Mouse (Mus musculus) intestine, embryonic 14.5 days (tissue): ENCODE data around the gene BC024978. TPM values are rescaled to one million over a fixed set of nuclear protein-coding genes. Genes with fewer than 3 reads are reported as not detected.

Source experiments
- ATAC-seq: fragments of 200-750 bp; cut with Nextera tagmentation; replicated peaks from 2 replicates; pipeline ENCODE4 v1.8.0; 2017; ENCODE audit warnings: low read depth, moderate number of reproducible peaks, moderate TSS enrichment, moderate library complexity; ENCODE audit not compliant: low FRiP score, low TSS enrichment
- DNase-seq: peaks from one replicate; pipeline ENCODE4 v3.0.0-alpha.2; 2018; ENCODE audit warnings: low spot score
- H3K27ac ChIP-seq: fragments of 300-500 bp; sonication (generic); 2 replicates; pipeline ENCODE4 v1.5.1; 2014; ENCODE audit warnings: low read depth, mild to moderate bottlenecking, control low read depth
- H3K27me3 ChIP-seq: fragments of 300-500 bp; sonication (generic); replicated peaks from 2 replicates; pipeline ENCODE4 v1.6.1; 2014; ENCODE audit warnings: low read length, control low read depth; ENCODE audit not compliant: control insufficient read depth, insufficient read depth
- H3K36me3 ChIP-seq: fragments of 300-500 bp; sonication (generic); 2 replicates; pipeline ENCODE4 v1.6.1; 2014; ENCODE audit warnings: low read length, control low read depth; ENCODE audit not compliant: control insufficient read depth, insufficient read depth
- H3K4me1 ChIP-seq: fragments of 300-500 bp; sonication (generic); replicated peaks from 2 replicates; pipeline ENCODE4 v1.6.1; 2014; ENCODE audit warnings: low read length, control low read depth, mixed read lengths; ENCODE audit not compliant: control insufficient read depth, insufficient read depth
- H3K4me2 ChIP-seq: fragments of 300-500 bp; sonication (generic); 2 replicates; pipeline ENCODE4 v1.6.1; 2014; ENCODE audit warnings: low read length
- H3K4me3 ChIP-seq: fragments of 300-500 bp; sonication (generic); 2 replicates; pipeline ENCODE4 v1.5.1; 2014; ENCODE audit warnings: low read depth, low read length, control low read depth, mixed read lengths
- H3K9ac ChIP-seq: fragments of 300-500 bp; sonication (generic); 2 replicates; pipeline ENCODE4 v1.6.1; 2014; ENCODE audit warnings: mild to moderate bottlenecking, low read length
- H3K9me3 ChIP-seq: fragments of 300-500 bp; sonication (generic); 2 replicates; pipeline ENCODE4 v1.6.1; 2016; ENCODE audit warnings: low read length, control low read depth; ENCODE audit not compliant: control insufficient read depth
- WGBS: fragments of 180-500 bp; shearing (Covaris S2); extraction: QIAGEN DNeasy Blood & Tissue Kit; methylation state at CpG from one replicate; pipeline ENCODE4 v1.1.7; 2014; 5-methylcytosine and 5-hydroxymethylcytosine counted together
- polyA plus RNA-seq: library from polyadenylated mRNA; unstranded; fragments of >200 nt; fragmentation: Nextera tagmentation; extraction: Ambion mirVana; gene quantifications from 2 replicates; pipeline ENCODE4 v1.2.1, GENCODE M21; 2014

The BC024978 gene
- polyA plus RNA-seq, 1 experiment from 2014 or later: 4.6 TPM

DNA sequence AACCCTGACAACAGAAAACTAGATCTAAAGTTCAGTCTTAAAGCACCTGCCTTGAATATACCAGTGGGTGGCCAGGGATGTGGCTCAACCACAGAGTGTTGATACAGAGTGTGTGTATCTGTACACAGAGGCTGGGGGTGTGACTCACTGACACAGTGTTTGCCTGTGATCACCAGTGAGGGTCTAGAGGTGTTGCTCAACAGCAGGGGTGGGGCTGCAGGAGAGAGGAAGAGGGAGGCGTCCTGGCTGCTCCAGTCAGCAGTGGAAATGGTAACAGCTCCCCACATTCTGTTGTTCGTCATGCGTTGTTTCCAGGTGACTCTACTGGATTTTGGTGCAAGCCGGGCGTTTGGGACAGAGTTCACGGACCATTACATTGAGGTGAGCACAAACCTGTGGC, 56.4 kb downstream of the BC024978 start:
- 76% methylated on average over 6 of the region's 6 CpGs for WGBS
- Histone ChIP-seq H3K9me3 (no peaks in the 10 kb centered on the region), H3K27me3 (no peaks in the 10 kb centered on the region), H3K4me3 (no peak overlapping the region), H3K9ac (no peak overlapping the region), H3K36me3 (peaks cover 12% of the 10 kb centered on the region; the same call in 1 of the 2 replicates), H3K4me1 (peaks cover 2% of the 10 kb centered on the region; the same call in 1 of the 2 replicates), H3K27ac (no peak overlapping the region), H3K4me2 (no peak overlapping the region)
- DNase-seq (no peak), ATAC-seq (0 out of 2 replicates have a peak, but pooled peaks have one; percentile 52)

DNA sequence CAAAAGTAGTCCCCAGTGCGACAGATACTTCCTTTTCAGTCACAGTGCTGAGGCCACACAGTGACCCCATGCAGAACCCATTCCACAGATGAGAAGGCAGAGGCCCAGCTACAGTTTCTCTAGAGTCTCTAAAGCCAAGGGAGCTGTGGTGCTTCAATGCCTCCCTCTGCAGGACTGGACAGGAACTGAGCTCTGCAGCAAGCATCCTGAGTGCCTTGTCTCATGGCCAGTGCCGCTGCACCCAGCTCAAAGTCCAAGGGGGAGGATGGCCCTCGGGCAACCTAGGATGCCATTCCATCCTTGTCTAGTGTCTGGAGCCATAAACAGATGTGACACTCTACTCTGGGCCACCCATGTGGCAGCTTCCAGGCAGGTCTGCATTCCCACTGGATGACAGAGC, 60.1 kb downstream of the BC024978 start:
- DNase-seq (no peak), ATAC-seq (no peak)
- H3K4me1 ChIP-seq: peaks cover 22% of the 10 kb centered on the region
- H3K9ac ChIP-seq: no peak overlapping the region
- no peak overlapping the region for H3K27ac ChIP-seq
- no peaks in the 10 kb centered on the region for H3K9me3 ChIP-seq
- no peak overlapping the region for H3K4me3 ChIP-seq
- H3K27me3 ChIP-seq: no peaks in the 10 kb centered on the region
- peaks cover 12% of the 10 kb centered on the region; the same call in 1 of the 2 replicates for H3K36me3 ChIP-seq
- H3K4me2 ChIP-seq: no peak overlapping the region
- 52% methylated on average over 3 of the region's 3 CpGs for WGBS

DNA sequence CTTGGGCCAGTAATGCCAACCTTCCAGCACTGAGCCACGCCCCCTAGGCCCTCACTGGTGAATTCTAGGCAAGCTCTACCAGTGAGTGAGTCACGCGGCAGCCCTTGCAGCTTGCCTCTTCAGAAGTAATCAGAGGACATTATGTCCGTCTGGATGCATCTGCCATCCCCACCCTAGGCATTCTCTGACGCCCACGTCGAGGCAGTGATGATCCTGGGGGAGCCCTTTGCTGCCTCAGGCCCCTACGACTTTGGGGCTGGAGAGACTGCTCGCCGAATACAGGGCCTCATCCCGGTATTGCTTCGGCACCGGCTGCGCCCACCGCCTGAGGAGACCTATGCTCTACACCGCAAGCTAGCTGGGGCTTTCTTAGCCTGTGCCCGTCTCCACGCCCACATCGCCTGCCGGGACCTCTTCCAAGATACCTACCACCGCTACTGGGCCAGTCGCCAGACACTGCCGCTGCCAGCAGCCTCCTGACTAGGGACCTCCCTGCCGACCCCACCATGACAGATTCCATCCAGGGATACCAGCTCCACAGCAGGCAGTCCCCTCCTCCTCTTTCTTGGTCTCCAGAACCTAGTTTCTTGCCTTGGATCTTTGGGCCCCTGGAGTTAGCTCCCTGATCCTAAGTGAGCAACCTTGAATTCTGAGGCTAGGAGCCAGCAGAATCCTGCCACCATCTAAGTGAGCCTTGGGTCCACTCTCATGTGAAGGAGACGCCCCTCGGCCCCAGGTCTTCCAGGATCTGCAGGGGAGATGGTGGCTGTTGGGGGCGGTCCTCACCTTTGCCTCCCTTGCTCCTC, 61.7 kb downstream of the BC024978 start:
- WGBS: 27% methylated on average over 27 of the region's 27 CpGs
- H3K27ac ChIP-seq: peak overlapping the region; percentile 43; the same call in 1 of the 2 replicates
- H3K36me3 ChIP-seq: peaks cover 15% of the 10 kb centered on the region
- 0 out of 2 replicates have a peak, but pooled peaks have one; percentile 0 for ATAC-seq
- H3K9ac ChIP-seq: peak overlapping the region; percentile 27; the same call in 1 of the 2 replicates
- H3K4me1 ChIP-seq: peaks cover 22% of the 10 kb centered on the region
- peak overlapping the region; percentile 75 for H3K4me2 ChIP-seq
- no peaks in the 10 kb centered on the region for H3K27me3 ChIP-seq
- DNase-seq: no peak
- no peaks in the 10 kb centered on the region for H3K9me3 ChIP-seq
- no peak overlapping the region for H3K4me3 ChIP-seq

DNA sequence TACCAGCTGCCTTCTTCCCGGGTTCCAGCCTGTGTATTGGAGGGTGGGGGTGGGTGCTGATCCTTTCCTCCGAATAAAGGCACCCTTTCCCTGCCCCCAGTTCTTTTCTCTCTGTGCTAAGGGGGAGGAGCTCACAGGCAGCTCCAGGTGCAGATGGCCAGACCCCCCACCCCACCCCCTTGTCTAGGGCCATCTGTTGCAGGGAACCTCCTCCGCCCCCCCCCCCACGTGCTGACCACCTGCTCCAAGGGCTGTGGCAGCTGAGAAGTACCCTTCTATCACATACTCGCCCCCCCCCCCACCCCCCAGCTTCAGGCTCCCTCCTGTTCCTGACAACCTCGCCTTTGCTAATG, 62.2 kb downstream of the BC024978 start:
- WGBS: 5% methylated on average over 5 of the region's 6 CpGs
- Histone ChIP-seq H3K9me3 (no peaks in the 10 kb centered on the region), H3K4me2 (peak overlapping the region; percentile 75), H3K4me1 (peaks cover 22% of the 10 kb centered on the region), H3K9ac (peak overlapping the region; percentile 73; the same call in 1 of the 2 replicates), H3K4me3 (peak overlapping the region; percentile 56), H3K36me3 (peaks cover 20% of the 10 kb centered on the region), H3K27me3 (no peaks in the 10 kb centered on the region), H3K27ac (peak overlapping the region; percentile 57; the same call in 1 of the 2 replicates)
- DNase-seq (no peak), ATAC-seq (0 out of 2 replicates have a peak, but pooled peaks have one; percentile 0)

DNA sequence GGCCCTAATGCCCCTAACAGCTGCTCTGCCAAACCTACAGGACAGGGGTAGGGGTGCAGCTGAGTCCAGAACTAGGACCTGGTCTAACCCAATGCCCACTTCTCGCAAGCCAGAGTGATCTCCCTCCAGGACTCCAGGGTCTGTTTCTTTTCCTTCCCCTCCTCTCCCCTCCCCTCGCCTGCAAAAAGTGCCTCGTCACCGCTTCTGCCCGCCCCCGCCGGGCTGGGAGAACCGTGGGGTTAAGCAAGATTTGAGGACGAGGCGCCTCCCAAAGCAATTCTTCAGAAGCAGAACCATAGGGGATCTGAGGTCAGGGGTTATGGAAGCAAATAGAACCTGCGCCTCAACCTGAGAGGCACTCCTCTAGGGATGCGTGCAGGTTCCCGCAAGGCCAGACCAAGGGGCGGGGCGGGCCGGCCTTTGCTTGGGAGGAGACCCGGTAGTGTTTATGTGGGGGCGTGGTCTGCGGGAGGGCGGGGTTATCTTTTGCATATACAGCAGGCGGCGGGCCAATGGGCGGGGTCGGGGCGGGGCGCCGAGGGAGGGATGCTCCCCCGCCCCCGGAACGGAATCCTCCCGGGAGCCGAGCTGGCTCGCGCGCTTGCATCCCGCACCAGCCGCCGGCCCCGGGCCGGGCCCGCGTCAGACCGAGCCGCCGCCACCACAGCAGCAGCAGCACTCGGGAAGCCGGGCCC, 62.8 kb downstream of the BC024978 start, which contains the start of gene Numbl:
Gene Numbl, plus strand, starts transcription at position 229 of the 695 bp plus-strand sequence.
- Histone ChIP-seq H3K27ac (peak within 1 kb of the TSS; percentile 58), H3K4me2 (peak within 1 kb of the TSS; percentile 75), H3K9me3 (no peaks in the 10 kb centered on the region), H3K9ac (peak within 1 kb of the TSS; percentile 73), H3K27me3 (no peaks in the 10 kb centered on the region), H3K4me3 (peak within 1 kb of the TSS; percentile 56), H3K4me1 (peaks cover 22% of the 10 kb centered on the region), H3K36me3 (peaks cover 22% of the 10 kb centered on the region)
- ATAC-seq (peak; percentile 88), DNase-seq (peak; percentile 97)
- WGBS: under 1% methylated on average over 45 of the region's 47 CpGs

DNA sequence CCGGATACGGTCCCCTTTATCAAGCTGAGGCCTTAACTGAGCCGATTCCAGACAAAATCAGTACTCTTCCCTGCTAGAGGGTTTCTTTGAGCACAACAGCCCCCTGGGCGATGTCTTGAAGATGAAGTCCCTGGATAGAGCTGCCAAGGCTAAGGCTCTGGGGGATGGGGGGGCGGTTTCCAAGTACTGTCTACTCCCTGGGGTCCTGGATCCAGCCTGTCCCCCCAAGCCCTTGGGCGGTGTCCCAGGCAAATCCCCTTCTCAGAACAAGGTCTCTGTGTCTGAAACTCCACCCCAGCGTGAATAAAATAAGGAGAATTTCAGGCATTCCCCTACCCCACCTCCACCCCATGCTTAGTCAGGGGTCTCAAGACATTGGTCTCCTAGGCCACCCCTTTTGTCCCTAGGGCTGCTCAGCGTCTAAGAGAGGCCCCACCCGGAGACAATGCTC, 63.7 kb downstream of the BC024978 start:
- Histone ChIP-seq H3K27ac (peak overlapping the region; percentile 58), H3K4me2 (peak overlapping the region; percentile 75)
- WGBS: 5% methylated on average over 9 of the region's 9 CpGs

DNA sequence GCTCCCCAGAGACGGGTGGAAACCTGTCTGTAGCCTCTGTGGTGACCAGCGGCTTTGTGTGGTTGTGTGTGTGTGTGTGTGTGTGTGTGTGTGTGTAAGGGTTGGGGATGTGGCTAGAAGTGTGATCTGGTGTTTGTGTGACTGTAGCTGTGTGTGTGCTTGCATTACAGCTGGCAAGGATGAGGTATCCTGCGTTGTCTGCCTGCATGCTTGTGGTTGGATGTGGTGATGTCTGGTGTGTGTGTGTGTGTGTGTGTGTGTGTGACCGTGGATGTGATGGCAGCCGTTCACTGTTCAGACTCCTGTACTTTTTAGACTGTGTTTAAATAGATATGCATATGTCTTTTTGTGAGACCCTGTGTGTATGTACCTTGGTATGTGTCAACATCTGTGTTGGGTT, 64.2 kb downstream of the BC024978 start:
- H3K27me3 ChIP-seq: no peaks in the 10 kb centered on the region
- 32% methylated on average over 5 of the region's 5 CpGs for WGBS
- peaks cover 30% of the 10 kb centered on the region for H3K36me3 ChIP-seq
- H3K9me3 ChIP-seq: no peaks in the 10 kb centered on the region
- H3K4me3 ChIP-seq: peak overlapping the region; percentile 56
- ATAC-seq (no peak), DNase-seq (no peak)
- H3K4me1 ChIP-seq: peaks cover 22% of the 10 kb centered on the region
- peak overlapping the region; percentile 75 for H3K4me2 ChIP-seq
- H3K27ac ChIP-seq: peak overlapping the region; percentile 58; the same call in 1 of the 2 replicates
- H3K9ac ChIP-seq: peak overlapping the region; percentile 73

More for the DNA sequence above, 63.7 kb downstream of the BC024978 start:
- Histone ChIP-seq H3K36me3 (peaks cover 27% of the 10 kb centered on the region), H3K4me3 (peak overlapping the region; percentile 56), H3K9me3 (no peaks in the 10 kb centered on the region), H3K4me1 (peaks cover 22% of the 10 kb centered on the region), H3K27me3 (no peaks in the 10 kb centered on the region), H3K9ac (peak overlapping the region; percentile 73)
- ATAC-seq (no peak), DNase-seq (peak; percentile 77)
